In genomic region chr11:116394769-116395168, GRCm38 (mm10) we compare ENCODE assay signal across 13 mouse cellular contexts. TPM values are rescaled to one million over a fixed set of nuclear protein-coding genes. Genes with fewer than 3 reads are reported as not detected.
DNase-seq lines count a peak whose midpoint lies in the region; ATAC-seq and TF ChIP-seq lines count a peak whose summit lies in the region.
"Had no signal": no experiment of that assay in that cellular context is flagged by ENCODE, and none has a peak within 500 bp of the region (broad histone marks: within the 10 kb centered on the region; RNA-seq: fewer than 3 reads in every experiment).

No protein-coding gene starts in this region.

- peak overlapping the region; percentile 38 for H3K4me2 ChIP-seq in liver, embryonic 14.5 days (ENCODE audit: low read depth)
- H3K4me2 ChIP-seq: embryonic facial prominence, embryonic 15.5 days had no signal

- WGBS in liver, embryonic 14.5 days (ENCODE audit: insufficient replicate concordance) = 77% methylated on average over 4 of the region's 4 CpGs

- no peaks in the 10 kb centered on the region for H3K9me3 ChIP-seq in liver, embryonic 14.5 days (ENCODE audit: control insufficient read depth, low read length)
- H3K9me3 ChIP-seq: embryonic facial prominence, embryonic 15.5 days had no signal

- TF ChIP-seq EP300 in liver, embryonic 14.5 days (IDR thresholded peaks at IDR 0.05; ENCODE audit: low read depth) = no peak

- H3K27ac ChIP-seq in layer of hippocampus, adult 2 months = peak overlapping the region; percentile 43; the same call in 1 of the 2 replicates
- H3K27ac ChIP-seq in liver, embryonic 14.5 days = no peak overlapping the region; the same call in 1 of the 2 replicates
- H3K27ac ChIP-seq: embryonic facial prominence, embryonic 15.5 days; left cerebral cortex, adult 2 months had no signal

- no peak for DNase-seq in layer of hippocampus, adult 2 months (ENCODE audit: low spot score in 2 of 2)
- no peak for DNase-seq in layer of hippocampus, postnatal 36 days
- peak; percentile 19 for DNase-seq in T-cell, adult 2 months (ENCODE audit: low spot score)
- DNase-seq in liver, embryonic 14.5 days (ENCODE audit: low read depth in 3 of 3, low spot score in 3 of 3) = no peak
- no peak for DNase-seq in frontal cortex, postnatal 25 days (ENCODE audit: low spot score in 2 of 2)
- no peak for DNase-seq in cerebellum, adult 9-11 months
- DNase-seq in cerebellum, adult 9-10 months = no peak
- DNase-seq: adrenal gland, adult 8-10 months; cerebellum, adult 2 months; gastrocnemius, postnatal 36 days had no signal

- H3K9ac ChIP-seq in liver, embryonic 14.5 days (replicated peaks) = peak overlapping the region; percentile 5; the same call in 1 of the 2 replicates
- H3K9ac ChIP-seq: embryonic facial prominence, embryonic 15.5 days had no signal

- no peaks in the 10 kb centered on the region for H3K27me3 ChIP-seq in liver, embryonic 14.5 days (ENCODE audit: control insufficient read depth, insufficient read depth, low read length)
- H3K27me3 ChIP-seq: embryonic facial prominence, embryonic 15.5 days had no signal

- H3K36me3 ChIP-seq in liver, embryonic 14.5 days (replicated peaks; ENCODE audit: control insufficient read depth, insufficient read depth, low read depth) = peaks cover 5% of the 10 kb centered on the region

- H3K4me3 ChIP-seq in layer of hippocampus, adult 2 months = no peak overlapping the region
- peak overlapping the region in 1 of 2 experiments; percentile 40; a peak in 2 of 4 replicates for H3K4me3 ChIP-seq in liver, embryonic 14.5 days (ENCODE audit: insufficient read depth in 1 of 2, low read depth in 2 of 2, low read length in 2 of 2)
- H3K4me3 ChIP-seq: embryonic facial prominence, embryonic 15.5 days; left cerebral cortex, adult 2 months had no signal

- TF ChIP-seq CTCF in layer of hippocampus, adult 2 months (conservative IDR thresholded peaks at IDR 0.05) = no peak
- no peak for TF ChIP-seq CTCF in liver, embryonic 14.5 days (IDR thresholded peaks at IDR 0.05; ENCODE audit: low read depth)

- peak; percentile 69 for ATAC-seq in CD4-positive, CD25-positive, alpha-beta regulatory T cell, adult 4 months
- peak; percentile 62; the same call in 1 of the 2 replicates for ATAC-seq in liver, embryonic 14.5 days (ENCODE audit: insufficient read depth)

- H3K4me1 ChIP-seq in liver, embryonic 14.5 days (replicated peaks; ENCODE audit: control insufficient read depth in 2 of 2, insufficient read depth in 2 of 2, low read length in 1 of 2) = peaks cover 0 to 3% of the 10 kb centered on the region in 2 experiments; a peak in 1 of 4 replicates
- H3K4me1 ChIP-seq: embryonic facial prominence, embryonic 15.5 days had no signal

RNA-seq across cellular contexts. Expression of gene Rnf157, which starts 18.1 kb away (rescaled TPM):
- total RNA-seq in layer of hippocampus, adult 2 months (2021) = 100 to 1,000 TPM; 227 to 236 TPM
- 100 to 1,000 TPM; 212 to 247 TPM for total RNA-seq in layer of hippocampus, postnatal 36 days (2021)
- polyA plus RNA-seq in CD4-positive, CD25-positive, alpha-beta regulatory T cell, adult 4 months (2017; shearing (Covaris generic)) = 1 to 10 TPM; 8.4 to 8.8 TPM
- 0.57 and 0.75 TPM in 2 replicates for polyA plus RNA-seq in liver, embryonic 14.5 days (2012; rRNA removed)
- polyA plus RNA-seq in liver, embryonic 14.5 days (2014; fragmentation: Nextera tagmentation; extraction: Ambion mirVana) = 0.66 and 1.2 TPM in 2 replicates

RNA-seq across cellular contexts. Expression of gene Ubald2, which starts 39.1 kb away (rescaled TPM):
- total RNA-seq in layer of hippocampus, adult 2 months (2021) = 10 to 100 TPM; 32.5 to 41.9 TPM
- 10 to 100 TPM; 37.4 to 38.0 TPM for total RNA-seq in layer of hippocampus, postnatal 36 days (2021)
- 10 to 100 TPM; 12.2 to 13.0 TPM for polyA plus RNA-seq in CD4-positive, CD25-positive, alpha-beta regulatory T cell, adult 4 months (2017; shearing (Covaris generic))
- polyA plus RNA-seq in liver, embryonic 14.5 days (2012; rRNA removed) = 58.9 and 70.9 TPM in 2 replicates
- polyA plus RNA-seq in liver, embryonic 14.5 days (2014; fragmentation: Nextera tagmentation; extraction: Ambion mirVana) = 50.3 and 55.4 TPM in 2 replicates

RNA-seq across cellular contexts. Expression of gene Foxj1, which starts 59.6 kb away (rescaled TPM):
- 1 to 10 TPM; 4.3 to 5.9 TPM for total RNA-seq in layer of hippocampus, adult 2 months (2021)
- 1 to 10 TPM; 4.3 to 5.8 TPM for total RNA-seq in layer of hippocampus, postnatal 36 days (2021)
- not detected for polyA plus RNA-seq in CD4-positive, CD25-positive, alpha-beta regulatory T cell, adult 4 months (2017; shearing (Covaris generic))
- polyA plus RNA-seq in liver, embryonic 14.5 days (2012; rRNA removed) = 1.2 and 1.4 TPM in 2 replicates
- polyA plus RNA-seq in liver, embryonic 14.5 days (2014; fragmentation: Nextera tagmentation; extraction: Ambion mirVana) = 0.76 and 0.80 TPM in 2 replicates
- total RNA-seq: gastrocnemius, postnatal 36 days had no signal
